Mouse (Mus musculus): ENCODE measurements at regions not wholly inside any gene's neighbourhood (a gene's known extent, or its start where the extent isn't known, plus 50 kb on each side); places are given as distances from the start of the nearest gene placed in this dataset.

DNA sequence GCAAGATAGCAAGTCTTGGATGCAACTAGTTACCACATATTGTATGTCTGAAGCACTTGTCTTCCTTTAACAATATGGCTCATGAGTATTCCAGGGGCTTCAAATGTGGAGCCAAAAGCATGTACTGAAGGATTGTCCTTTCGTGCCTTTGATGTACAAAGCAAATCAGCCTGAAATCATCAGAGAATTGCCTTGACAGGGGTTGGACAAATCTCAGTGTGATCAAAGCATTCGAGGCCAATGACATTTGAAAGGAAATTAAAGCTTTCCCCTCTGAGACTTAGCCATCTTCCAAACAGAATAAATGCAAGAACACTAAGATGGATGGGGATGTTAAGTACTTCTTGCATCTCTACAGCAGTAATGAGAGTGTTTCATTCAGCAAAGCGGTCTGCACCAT is 1144.9 kb downstream of the Mat2b start:
- 60% methylated on average over 3 of the region's 3 CpGs for WGBS
- no peak overlapping the region for H3K4me3 ChIP-seq (ENCODE audit: low read length)
- no peak overlapping the region for H3K9ac ChIP-seq (ENCODE audit: low read length)
- no peaks in the 10 kb centered on the region for H3K4me1 ChIP-seq (replicated peaks; ENCODE audit: control insufficient read depth, insufficient read depth, low read length)
- no peaks in the 10 kb centered on the region for H3K27me3 ChIP-seq (ENCODE audit: control insufficient read depth, insufficient read depth, low read depth, low read length)
- no peaks in the 10 kb centered on the region for H3K36me3 ChIP-seq (ENCODE audit: control insufficient read depth, insufficient read depth, low read length)
- H3K9me3 ChIP-seq (ENCODE audit: control insufficient read depth, low read length): no peaks in the 10 kb centered on the region
- H3K4me2 ChIP-seq (ENCODE audit: low read depth, low read length): no peak overlapping the region
- no peak overlapping the region for H3K27ac ChIP-seq (ENCODE audit: low read length)
- no peak for ATAC-seq (ENCODE audit: low read depth)

DNA sequence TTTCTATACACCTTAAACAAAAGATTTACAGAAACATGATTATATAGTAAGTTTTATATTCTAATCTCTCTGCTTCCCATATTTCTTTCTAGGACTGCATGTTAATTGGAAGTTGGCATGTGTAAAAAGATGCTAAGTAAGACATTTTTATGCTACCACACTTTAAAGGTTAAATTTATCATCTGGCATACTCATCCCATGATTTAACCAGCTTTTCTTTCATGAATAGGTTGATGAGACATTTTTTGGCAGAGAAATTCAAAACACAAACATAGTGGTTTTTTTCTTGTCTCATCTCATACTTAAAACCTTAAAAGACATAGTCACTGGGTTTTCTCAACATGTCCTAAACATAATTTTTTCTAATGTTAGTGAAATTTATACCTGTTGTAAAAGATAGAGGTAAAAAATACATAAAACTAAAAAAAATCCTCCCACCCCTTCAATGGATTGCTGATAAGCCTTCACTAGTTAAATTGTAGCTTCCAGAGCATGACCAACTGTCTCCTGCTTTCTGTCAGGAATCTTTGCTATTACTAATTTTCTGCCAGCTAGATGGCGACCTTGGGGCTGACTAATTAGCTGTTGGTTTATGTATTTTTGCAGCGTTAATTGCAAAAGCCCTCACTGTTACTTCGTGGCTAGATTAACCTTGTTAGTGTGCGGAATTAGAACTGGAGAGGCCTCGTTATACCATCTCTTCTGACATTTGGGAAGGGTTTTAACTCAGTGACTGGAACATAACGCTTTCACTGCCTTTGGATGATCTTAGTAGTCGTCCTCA is 1169.9 kb downstream of the Mat2b start:
- Histone ChIP-seq H3K36me3 (ENCODE audit: control insufficient read depth, insufficient read depth, low read length) (no peaks in the 10 kb centered on the region), H3K4me2 (ENCODE audit: low read depth, low read length) (no peak overlapping the region), H3K27me3 (ENCODE audit: control insufficient read depth, insufficient read depth, low read depth, low read length) (no peaks in the 10 kb centered on the region), H3K27ac (ENCODE audit: low read length) (no peak overlapping the region), H3K4me1 (replicated peaks; ENCODE audit: control insufficient read depth, insufficient read depth, low read length) (no peaks in the 10 kb centered on the region), H3K9me3 (ENCODE audit: control insufficient read depth, low read length) (no peaks in the 10 kb centered on the region), H3K4me3 (ENCODE audit: low read length) (no peak overlapping the region), H3K9ac (ENCODE audit: low read length) (no peak overlapping the region)
- 35% methylated on average over 7 of the region's 7 CpGs for WGBS
- no peak for ATAC-seq (ENCODE audit: low read depth)

DNA sequence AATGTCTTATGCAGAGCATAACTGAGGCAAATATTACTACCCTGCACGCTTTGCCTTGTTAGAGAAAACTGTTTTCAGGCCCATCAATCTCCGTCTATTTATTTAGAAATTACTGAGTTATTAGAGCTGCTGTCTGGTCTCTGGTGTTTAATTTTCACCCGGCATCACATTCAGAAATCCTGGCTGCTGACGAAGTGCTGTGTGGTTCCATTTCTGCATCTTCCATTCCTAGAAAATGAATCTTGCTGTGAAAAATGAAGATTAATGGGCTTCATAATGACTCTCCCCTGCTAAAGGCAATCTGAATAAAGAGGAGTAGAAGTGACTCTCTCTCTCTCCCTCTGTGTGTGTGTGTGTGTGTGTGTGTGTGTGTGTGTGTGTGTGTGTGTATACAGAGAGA is 1199.8 kb downstream of the Mat2b start:
- no peaks in the 10 kb centered on the region for H3K27me3 ChIP-seq (ENCODE audit: control insufficient read depth, insufficient read depth, low read depth, low read length)
- no peaks in the 10 kb centered on the region for H3K9me3 ChIP-seq (ENCODE audit: control insufficient read depth, low read length)
- no peak overlapping the region for H3K9ac ChIP-seq (ENCODE audit: low read length)
- H3K4me2 ChIP-seq (ENCODE audit: low read depth, low read length): no peak overlapping the region
- ATAC-seq (ENCODE audit: low read depth): no peak
- no peak overlapping the region for H3K4me3 ChIP-seq (ENCODE audit: low read length)
- H3K36me3 ChIP-seq (ENCODE audit: control insufficient read depth, insufficient read depth, low read length): no peaks in the 10 kb centered on the region
- WGBS: 42% methylated on average over 4 of the region's 4 CpGs
- H3K4me1 ChIP-seq (replicated peaks; ENCODE audit: control insufficient read depth, insufficient read depth, low read length): no peaks in the 10 kb centered on the region
- H3K27ac ChIP-seq (ENCODE audit: low read length): no peak overlapping the region

DNA sequence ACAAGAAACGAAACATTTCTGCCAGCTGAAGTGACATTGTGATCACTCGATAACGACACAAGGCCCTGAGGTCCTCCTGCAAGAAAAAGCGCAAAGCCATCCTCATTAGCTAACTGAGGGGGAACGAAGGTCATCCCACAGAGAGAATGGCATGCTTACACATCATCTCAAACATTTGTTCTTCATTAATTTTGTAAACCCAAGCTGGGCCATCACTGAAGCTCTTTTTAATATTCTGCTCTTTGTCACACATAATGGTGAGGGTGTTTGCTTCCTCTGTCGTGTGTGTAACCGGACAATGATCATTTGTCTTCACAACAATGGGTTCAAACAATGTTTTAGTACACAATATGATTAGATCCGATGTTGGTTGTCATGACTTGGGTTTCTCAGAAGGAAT is 1217.9 kb downstream of the Mat2b start:
- 60% methylated on average over 8 of the region's 8 CpGs for WGBS
- Histone ChIP-seq H3K4me3 (ENCODE audit: low read length) (no peak overlapping the region), H3K9me3 (ENCODE audit: control insufficient read depth, low read length) (no peaks in the 10 kb centered on the region), H3K4me2 (ENCODE audit: low read depth, low read length) (no peak overlapping the region), H3K4me1 (replicated peaks; ENCODE audit: control insufficient read depth, insufficient read depth, low read length) (no peaks in the 10 kb centered on the region), H3K27me3 (ENCODE audit: control insufficient read depth, insufficient read depth, low read depth, low read length) (no peaks in the 10 kb centered on the region), H3K9ac (ENCODE audit: low read length) (no peak overlapping the region), H3K36me3 (ENCODE audit: control insufficient read depth, insufficient read depth, low read length) (no peaks in the 10 kb centered on the region), H3K27ac (ENCODE audit: low read length) (no peak overlapping the region)
- ATAC-seq (ENCODE audit: low read depth): no peak

DNA sequence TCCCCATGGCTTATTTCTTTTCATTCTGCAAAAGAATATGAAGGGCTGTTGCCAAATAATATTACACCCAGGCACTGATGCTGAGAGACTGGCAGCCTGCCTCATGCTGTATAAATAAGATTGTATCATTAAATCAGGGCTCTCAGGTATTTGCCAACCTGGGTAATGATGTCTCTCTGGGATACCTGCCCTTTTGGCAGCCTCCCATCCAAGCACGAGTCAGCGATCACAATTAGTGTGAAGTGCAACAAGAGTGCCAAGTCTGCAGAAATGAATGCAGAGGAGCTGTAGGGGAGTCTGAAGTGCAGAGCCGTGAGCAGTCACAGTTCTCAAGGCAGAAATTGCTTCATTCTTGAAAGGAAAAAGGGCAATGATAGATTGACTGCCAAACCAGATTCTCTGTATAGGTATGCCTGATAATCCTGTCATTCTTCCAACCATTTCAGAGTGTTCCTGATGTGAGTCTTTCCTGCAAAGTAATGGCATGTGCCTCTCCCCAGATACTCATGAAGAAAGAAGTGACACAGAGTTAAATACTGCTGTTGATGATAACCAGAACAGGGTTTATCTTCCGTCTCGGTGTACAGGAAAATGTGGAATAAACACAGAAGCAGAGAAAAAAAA is 1241.6 kb downstream of the Mat2b start:
- no peak overlapping the region for H3K9ac ChIP-seq (ENCODE audit: low read length)
- no peaks in the 10 kb centered on the region for H3K9me3 ChIP-seq (ENCODE audit: control insufficient read depth, low read length)
- H3K27ac ChIP-seq (ENCODE audit: low read length): no peak overlapping the region
- H3K4me1 ChIP-seq (replicated peaks; ENCODE audit: control insufficient read depth, insufficient read depth, low read length): no peaks in the 10 kb centered on the region
- no peaks in the 10 kb centered on the region for H3K27me3 ChIP-seq (ENCODE audit: control insufficient read depth, insufficient read depth, low read depth, low read length)
- no peak overlapping the region for H3K4me3 ChIP-seq (ENCODE audit: low read length)
- no peak overlapping the region for H3K4me2 ChIP-seq (ENCODE audit: low read depth, low read length)
- WGBS: 36% methylated on average over 5 of the region's 5 CpGs
- no peak for ATAC-seq (ENCODE audit: low read depth)
- H3K36me3 ChIP-seq (ENCODE audit: control insufficient read depth, insufficient read depth, low read length): no peaks in the 10 kb centered on the region

DNA sequence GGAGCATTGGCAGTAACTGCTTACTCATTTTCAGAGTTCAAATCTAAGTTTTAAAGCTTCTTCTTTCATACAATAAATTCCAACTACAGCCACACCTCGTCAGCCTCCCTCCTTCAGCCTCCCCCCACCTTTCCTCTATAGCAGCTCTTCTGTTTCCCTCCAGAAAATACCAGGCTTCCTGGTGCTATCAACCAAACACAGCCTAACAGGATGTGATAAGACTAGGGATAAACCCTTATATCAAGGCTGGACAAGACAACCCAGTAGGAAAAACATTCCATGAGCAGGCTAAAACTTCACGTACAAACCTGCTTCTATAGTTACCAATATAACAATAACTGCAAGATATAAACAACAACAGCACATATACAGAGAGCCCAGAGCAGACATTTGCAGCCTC is 1248.6 kb downstream of the Mat2b start:
- WGBS: 45% methylated on average over 2 of the region's 2 CpGs
- no peaks in the 10 kb centered on the region for H3K4me1 ChIP-seq (replicated peaks; ENCODE audit: control insufficient read depth, insufficient read depth, low read length)
- no peak for ATAC-seq (ENCODE audit: low read depth)
- H3K36me3 ChIP-seq (ENCODE audit: control insufficient read depth, insufficient read depth, low read length): no peaks in the 10 kb centered on the region
- H3K27me3 ChIP-seq (ENCODE audit: control insufficient read depth, insufficient read depth, low read depth, low read length): no peaks in the 10 kb centered on the region
- H3K4me2 ChIP-seq (ENCODE audit: low read depth, low read length): no peak overlapping the region
- H3K4me3 ChIP-seq (ENCODE audit: low read length): no peak overlapping the region
- no peak overlapping the region for H3K27ac ChIP-seq (ENCODE audit: low read length)
- H3K9me3 ChIP-seq (ENCODE audit: control insufficient read depth, low read length): no peaks in the 10 kb centered on the region
- H3K9ac ChIP-seq (ENCODE audit: low read length): no peak overlapping the region

DNA sequence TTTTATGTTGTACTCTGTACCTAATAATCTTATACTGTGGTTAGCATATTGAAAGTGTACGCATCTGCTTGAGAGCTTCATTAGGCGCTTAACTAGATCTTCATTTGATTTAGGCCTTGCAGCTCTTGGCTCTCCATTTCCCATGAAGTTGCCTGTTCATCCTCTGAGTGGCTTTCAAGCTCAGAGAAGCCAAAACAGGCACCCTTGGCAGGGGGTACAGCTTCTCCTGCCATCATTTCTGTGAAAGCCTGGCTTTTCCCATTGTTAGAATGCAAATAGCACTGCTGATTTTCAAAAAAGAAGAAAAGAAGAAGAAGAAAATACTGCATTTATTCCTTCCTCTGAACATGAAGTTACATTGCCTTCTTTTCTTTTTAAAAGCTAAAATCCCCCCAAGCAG is 1283.3 kb downstream of the Mat2b start:
- Histone ChIP-seq H3K4me2 (ENCODE audit: low read depth, low read length) (no peak overlapping the region), H3K27ac (ENCODE audit: low read length) (no peak overlapping the region), H3K36me3 (ENCODE audit: control insufficient read depth, insufficient read depth, low read length) (no peaks in the 10 kb centered on the region), H3K4me3 (ENCODE audit: low read length) (no peak overlapping the region), H3K9me3 (ENCODE audit: control insufficient read depth, low read length) (no peaks in the 10 kb centered on the region), H3K9ac (ENCODE audit: low read length) (no peak overlapping the region), H3K27me3 (ENCODE audit: control insufficient read depth, insufficient read depth, low read depth, low read length) (no peaks in the 10 kb centered on the region), H3K4me1 (replicated peaks; ENCODE audit: control insufficient read depth, insufficient read depth, low read length) (no peaks in the 10 kb centered on the region)
- 86% methylated on average over 2 of the region's 2 CpGs for WGBS
- ATAC-seq (ENCODE audit: low read depth): no peak

DNA sequence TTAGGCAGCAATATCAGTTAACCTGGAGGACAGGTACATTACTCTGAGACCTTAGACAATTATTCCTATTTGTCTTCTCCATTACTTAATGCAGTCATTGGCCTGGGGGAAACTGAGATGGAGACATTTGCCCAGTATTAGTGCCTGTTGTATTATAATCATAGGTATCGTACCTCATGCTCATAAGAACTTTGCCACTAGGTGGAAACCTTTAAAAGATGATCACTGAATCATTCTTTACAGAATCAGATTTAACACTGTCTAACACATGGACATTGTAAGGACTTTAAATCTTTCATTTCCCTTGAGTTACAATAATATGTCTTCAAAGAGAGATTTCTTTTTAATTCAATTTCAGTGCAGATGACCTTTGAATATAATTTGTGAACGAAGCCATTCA is 1283.8 kb downstream of the Mat2b start:
- H3K9me3 ChIP-seq (ENCODE audit: control insufficient read depth, low read length): no peaks in the 10 kb centered on the region
- no peaks in the 10 kb centered on the region for H3K4me1 ChIP-seq (replicated peaks; ENCODE audit: control insufficient read depth, insufficient read depth, low read length)
- ATAC-seq (ENCODE audit: low read depth): no peak
- no peak overlapping the region for H3K4me2 ChIP-seq (ENCODE audit: low read depth, low read length)
- no peaks in the 10 kb centered on the region for H3K36me3 ChIP-seq (ENCODE audit: control insufficient read depth, insufficient read depth, low read length)
- 81% methylated on average over 2 of the region's 2 CpGs for WGBS
- no peak overlapping the region for H3K27ac ChIP-seq (ENCODE audit: low read length)
- H3K27me3 ChIP-seq (ENCODE audit: control insufficient read depth, insufficient read depth, low read depth, low read length): no peaks in the 10 kb centered on the region
- H3K4me3 ChIP-seq (ENCODE audit: low read length): no peak overlapping the region
- no peak overlapping the region for H3K9ac ChIP-seq (ENCODE audit: low read length)

DNA sequence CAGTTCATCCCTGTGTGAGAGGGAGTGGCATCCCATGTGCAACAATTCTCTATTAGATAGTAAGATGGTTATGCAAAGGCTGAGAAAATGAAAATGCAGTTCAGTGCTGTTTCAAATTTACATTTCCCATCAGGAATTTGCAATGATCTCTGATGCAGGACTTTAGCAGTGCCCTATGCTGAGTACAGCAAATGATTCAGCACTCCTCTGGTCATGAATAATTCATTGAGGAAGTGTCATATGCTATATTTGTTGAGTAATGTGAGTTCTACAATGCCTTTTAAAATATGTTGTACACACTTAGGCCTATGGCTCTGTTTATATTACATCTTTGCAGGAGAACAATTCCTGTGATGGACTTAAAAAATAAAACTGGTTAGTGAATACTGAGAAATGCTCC is 1330.2 kb downstream of the Mat2b start:
- no peak overlapping the region for H3K27ac ChIP-seq (ENCODE audit: low read length)
- H3K27me3 ChIP-seq (ENCODE audit: control insufficient read depth, insufficient read depth, low read depth, low read length): no peaks in the 10 kb centered on the region
- no peak for ATAC-seq (ENCODE audit: low read depth)
- H3K9me3 ChIP-seq (ENCODE audit: control insufficient read depth, low read length): no peaks in the 10 kb centered on the region
- no peaks in the 10 kb centered on the region for H3K4me1 ChIP-seq (replicated peaks; ENCODE audit: control insufficient read depth, insufficient read depth, low read length)
- no peak overlapping the region for H3K4me2 ChIP-seq (ENCODE audit: low read depth, low read length)
- no peaks in the 10 kb centered on the region for H3K36me3 ChIP-seq (ENCODE audit: control insufficient read depth, insufficient read depth, low read length)
- H3K4me3 ChIP-seq (ENCODE audit: low read length): no peak overlapping the region
- H3K9ac ChIP-seq (ENCODE audit: low read length): no peak overlapping the region

Measured in lung, embryonic 16.5 days (tissue).